Mouse (Mus musculus) intestine, embryonic 15.5 days (tissue): ENCODE data around the gene Ifi27l2b. TPM values are rescaled to one million over a fixed set of nuclear protein-coding genes. Genes with fewer than 3 reads are reported as not detected.

Experiments used
- ATAC-seq: fragments of 200-750 bp; cut with Nextera tagmentation; 2 replicates; pipeline ENCODE4 v1.8.0; 2017; ENCODE audit warnings: moderate TSS enrichment, moderate library complexity
- H3K27ac ChIP-seq: fragments of 300-500 bp; sonication (generic); 2 replicates; pipeline ENCODE4 v1.5.1; 2015; ENCODE audit warnings: mild to moderate bottlenecking, inconsistent platforms
- H3K27me3 ChIP-seq: fragments of 300-500 bp; sonication (generic); replicated peaks from 2 replicates; pipeline ENCODE4 v1.6.1; 2015; ENCODE audit warnings: inconsistent platforms
- H3K36me3 ChIP-seq: fragments of 300-500 bp; sonication (generic); 2 replicates; pipeline ENCODE4 v1.6.1; 2015; ENCODE audit warnings: inconsistent platforms
- H3K4me1 ChIP-seq: fragments of 300-500 bp; sonication (generic); replicated peaks from 2 replicates; pipeline ENCODE4 v1.6.1; 2015; ENCODE audit warnings: inconsistent platforms
- H3K4me2 ChIP-seq: fragments of 300-500 bp; sonication (generic); replicated peaks from 2 replicates; pipeline ENCODE4 v1.6.1; 2015; ENCODE audit warnings: mild to moderate bottlenecking, inconsistent platforms
- H3K4me3 ChIP-seq: fragments of 300-500 bp; sonication (generic); replicated peaks from 2 replicates; pipeline ENCODE4 v1.5.1; 2015; ENCODE audit warnings: inconsistent platforms
- H3K9ac ChIP-seq: fragments of 300-500 bp; sonication (generic); 2 replicates; pipeline ENCODE4 v1.6.1; 2015; ENCODE audit warnings: inconsistent platforms
- H3K9me3 ChIP-seq: fragments of 300-500 bp; sonication (generic); 2 replicates; pipeline ENCODE4 v1.6.1; 2016; ENCODE audit warnings: inconsistent platforms
- WGBS: fragments of 180-500 bp; shearing (Covaris S2); methylation state at CpG from one replicate; pipeline ENCODE4 v1.1.7; 2015; 5-methylcytosine and 5-hydroxymethylcytosine counted together
- polyA plus RNA-seq: library from polyadenylated mRNA; unstranded; fragments of >200 nt; fragmentation: Nextera tagmentation; extraction: Ambion mirVana; gene quantifications from 2 replicates; pipeline ENCODE4 v1.2.1, GENCODE M21; 2015

Gene Ifi27l2b
- polyA plus RNA-seq, 1 experiment from 2014 or later, result 25.4 TPM

GRCm38 (mm10) chr12:103433430-103433829, 23.6 kb downstream of the Ifi27l2b start:
- Histone ChIP-seq H3K4me2 (no peak overlapping the region), H3K27ac (no peak overlapping the region), H3K27me3 (no peaks in the 10 kb centered on the region), H3K4me1 (no peaks in the 10 kb centered on the region), H3K9me3 (no peaks in the 10 kb centered on the region), H3K4me3 (no peak overlapping the region), H3K36me3 (no peaks in the 10 kb centered on the region), H3K9ac (no peak overlapping the region)
- 71% methylated on average over 2 of the region's 2 CpGs for WGBS
- ATAC-seq, result no peak

- no peaks in the 10 kb centered on the region for H3K9me3 ChIP-seq
- H3K27me3 ChIP-seq, result no peaks in the 10 kb centered on the region
- no peak overlapping the region for H3K4me3 ChIP-seq
- peaks cover 7% of the 10 kb centered on the region; the same call in 1 of the 2 replicates for H3K4me1 ChIP-seq
- H3K9ac ChIP-seq, result no peak overlapping the region
- H3K4me2 ChIP-seq, result no peak overlapping the region
- WGBS, result 90% methylated on average over 7 of the region's 7 CpGs
- H3K27ac ChIP-seq, result no peak overlapping the region
- no peaks in the 10 kb centered on the region for H3K36me3 ChIP-seq
- ATAC-seq, result no peak
These were observed 30.3 kb downstream of the Ifi27l2b start for GRCm38 (mm10) chr12:103426710-103427109.

- peak within 1 kb of the TSS; percentile 76 for H3K4me2 ChIP-seq
- peaks cover 9% of the 10 kb centered on the region; the same call in 1 of the 2 replicates for H3K4me1 ChIP-seq
- no peak within 1 kb of the TSS for H3K27ac ChIP-seq
- H3K9me3 ChIP-seq, result no peaks in the 10 kb centered on the region
- H3K4me3 ChIP-seq, result peak within 1 kb of the TSS; percentile 94
- peak; percentile 100 for ATAC-seq
- H3K9ac ChIP-seq, result peak within 1 kb of the TSS; percentile 86
- H3K36me3 ChIP-seq, result no peaks in the 10 kb centered on the region
- H3K27me3 ChIP-seq, result no peaks in the 10 kb centered on the region
- WGBS, result under 1% methylated on average over 33 of the region's 33 CpGs
These were observed 31.1 kb downstream of the Ifi27l2b start, which contains the start of gene Ddx24 for GRCm38 (mm10) chr12:103425729-103426470. Gene Ddx24, minus strand, starts transcription at chr12:103425830.

GRCm38 (mm10) chr12:103425016-103425728, 31.9 kb downstream of the Ifi27l2b start:
- ATAC-seq, result no peak; the same call in 1 of the 2 replicates
- Histone ChIP-seq H3K9me3 (no peaks in the 10 kb centered on the region), H3K4me1 (peaks cover 9% of the 10 kb centered on the region; the same call in 1 of the 2 replicates), H3K9ac (peak overlapping the region; percentile 86), H3K27me3 (no peaks in the 10 kb centered on the region), H3K4me2 (peak overlapping the region; percentile 76), H3K36me3 (no peaks in the 10 kb centered on the region), H3K27ac (no peak overlapping the region), H3K4me3 (peak overlapping the region; percentile 94)
- 8% methylated on average over 33 of the region's 33 CpGs for WGBS

GRCm38 (mm10) chr12:103408144-103408543, 48.9 kb downstream of the Ifi27l2b start:
- ATAC-seq, result no peak
- H3K27ac ChIP-seq, result no peak overlapping the region
- H3K4me3 ChIP-seq, result no peak overlapping the region
- no peaks in the 10 kb centered on the region for H3K4me1 ChIP-seq
- WGBS, result 86% methylated on average over 10 of the region's 10 CpGs
- H3K27me3 ChIP-seq, result no peaks in the 10 kb centered on the region
- no peaks in the 10 kb centered on the region for H3K9me3 ChIP-seq
- no peak overlapping the region for H3K4me2 ChIP-seq
- H3K9ac ChIP-seq, result no peak overlapping the region
- peaks cover 50% of the 10 kb centered on the region for H3K36me3 ChIP-seq

- H3K4me2 ChIP-seq, result no peak within 1 kb of the TSS
- no peaks in the 10 kb centered on the region for H3K4me1 ChIP-seq
- H3K9me3 ChIP-seq, result no peaks in the 10 kb centered on the region
- ATAC-seq, result no peak
- H3K36me3 ChIP-seq, result peaks cover 45% of the 10 kb centered on the region
- no peaks in the 10 kb centered on the region for H3K27me3 ChIP-seq
- H3K4me3 ChIP-seq, result no peak within 1 kb of the TSS
- no peak within 1 kb of the TSS for H3K9ac ChIP-seq
- H3K27ac ChIP-seq, result no peak within 1 kb of the TSS
- WGBS, result 97% methylated on average over 4 of the region's 4 CpGs
These were observed 49.3 kb downstream of the Ifi27l2b start, which contains the start of gene 9330161L09Rik for GRCm38 (mm10) chr12:103407720-103408119. Gene 9330161L09Rik, minus strand, starts transcription at chr12:103407820.

GRCm38 (mm10) chr12:103404131-103404530, 52.9 kb downstream of the Ifi27l2b start:
- no peak overlapping the region for H3K9ac ChIP-seq
- no peak for ATAC-seq
- no peak overlapping the region for H3K4me3 ChIP-seq
- no peaks in the 10 kb centered on the region for H3K27me3 ChIP-seq
- no peaks in the 10 kb centered on the region for H3K9me3 ChIP-seq
- H3K4me2 ChIP-seq, result no peak overlapping the region
- no peaks in the 10 kb centered on the region for H3K4me1 ChIP-seq
- H3K27ac ChIP-seq, result no peak overlapping the region
- WGBS, result 87% methylated on average over 18 of the region's 18 CpGs
- peaks cover 24% of the 10 kb centered on the region for H3K36me3 ChIP-seq

Other genes starting within 250 kb of the Ifi27l2b start
- 1.1 and 1.4 TPM in 2 replicates for gene Prima1, start 215.1 kb downstream of the Ifi27l2b start, polyA plus RNA-seq
- gene Fam181a, start 146.2 kb downstream of the Ifi27l2b start, polyA plus RNA-seq, result 0.13 TPM in 1 of 2 replicates, not detected in the other
- 16.5 and 17.9 TPM in 2 replicates for gene Asb2, start 101.2 kb downstream of the Ifi27l2b start, polyA plus RNA-seq
- 5.6 and 6.6 TPM in 2 replicates for gene Otub2, start 68.5 kb downstream of the Ifi27l2b start, polyA plus RNA-seq
- gene 9330161L09Rik, start 49.4 kb downstream of the Ifi27l2b start, polyA plus RNA-seq, result 0.16 and 0.48 TPM in 2 replicates
- 90.6 and 99.4 TPM in 2 replicates for gene Ddx24, start 31.4 kb downstream of the Ifi27l2b start, polyA plus RNA-seq
- 45.6 and 48.8 TPM in 2 replicates for gene Ifi27, start 23.0 kb downstream of the Ifi27l2b start, polyA plus RNA-seq
- gene Ifi27l2a, start 13.5 kb downstream of the Ifi27l2b start, polyA plus RNA-seq, result 19.2 and 20.8 TPM in 2 replicates
- gene Ppp4r4, start 75.1 kb upstream of the Ifi27l2b start, polyA plus RNA-seq, result 1.2 and 1.3 TPM in 2 replicates
- gene Serpina10, start 174.2 kb upstream of the Ifi27l2b start, polyA plus RNA-seq, result 1.8 and 2.3 TPM in 2 replicates
- 96.8 and 146 TPM in 2 replicates for gene Serpina6, start 200.0 kb upstream of the Ifi27l2b start, polyA plus RNA-seq
- gene Serpina16, start 218.9 kb upstream of the Ifi27l2b start, polyA plus RNA-seq, result 0.30 and 0.56 TPM in 2 replicates
- not detected in 2 replicates for gene Serpina1f, start 238.3 kb upstream of the Ifi27l2b start, polyA plus RNA-seq